Mouse (Mus musculus) lung, embryonic 14.5 days (tissue): Measurements from ENCODE around the gene Stac2. TPM values are rescaled to one million over a fixed set of nuclear protein-coding genes. Genes with fewer than 3 reads are reported as not detected.

Experiments
- ATAC-seq: fragments of 200-750 bp; cut with Nextera tagmentation; 2 replicates; pipeline ENCODE4 v1.8.0; 2017; ENCODE audit warnings: mild to moderate bottlenecking, moderate TSS enrichment, moderate library complexity; ENCODE audit not compliant: insufficient read depth
- DNase-seq: peaks from one replicate; pipeline ENCODE4 v3.0.0-alpha.2; 2015
- H3K27ac ChIP-seq: fragments of 300-500 bp; sonication (generic); 2 replicates; pipeline ENCODE4 v1.5.1; 2014; ENCODE audit warnings: low read depth, mild to moderate bottlenecking, moderate library complexity
- H3K27me3 ChIP-seq: fragments of 300-500 bp; sonication (generic); 2 replicates; pipeline ENCODE4 v1.6.1; 2014; ENCODE audit warnings: low read length, control low read depth; ENCODE audit not compliant: insufficient read depth
- H3K36me3 ChIP-seq: fragments of 300-500 bp; sonication (generic); 2 replicates; pipeline ENCODE4 v1.6.1; 2014; ENCODE audit warnings: control low read depth; ENCODE audit not compliant: insufficient read depth
- H3K4me1 ChIP-seq: fragments of 300-500 bp; sonication (generic); 2 replicates; pipeline ENCODE4 v1.6.1; 2014; ENCODE audit warnings: antibody characterized with exemption, control low read depth; ENCODE audit not compliant: insufficient read depth
- H3K4me2 ChIP-seq: fragments of 300-500 bp; sonication (generic); 2 replicates; pipeline ENCODE4 v1.6.1; 2014; ENCODE audit warnings: mild to moderate bottlenecking
- H3K4me3 ChIP-seq: fragments of 300-500 bp; sonication (generic); 2 replicates; pipeline ENCODE4 v1.5.1; 2014; ENCODE audit warnings: low read depth, low read length
- H3K9ac ChIP-seq: fragments of 300-500 bp; sonication (generic); 2 replicates; pipeline ENCODE4 v1.6.1; 2014
- H3K9me3 ChIP-seq: fragments of 300-500 bp; sonication (generic); 2 replicates; pipeline ENCODE4 v1.6.1; 2016; ENCODE audit warnings: low read depth, low read length, control low read depth
- CTCF ChIP-seq: IDR thresholded peaks from 2 replicates; pipeline ENCODE4 v1.5.1; 2016; ENCODE audit warnings: antibody characterized with exemption, low read depth
- WGBS: fragments of 180-500 bp; shearing (Covaris S2); extraction: QIAGEN DNeasy Blood & Tissue Kit; methylation state at CpG from one replicate; pipeline ENCODE4 v1.1.7; 2014; 5-methylcytosine and 5-hydroxymethylcytosine counted together
- polyA plus RNA-seq: library from polyadenylated mRNA; unstranded; fragments of >200 nt; fragmentation: Nextera tagmentation; extraction: Ambion mirVana; gene quantifications from 2 replicates; pipeline ENCODE4 v1.2.1, GENCODE M21; 2014

Stac2 gene
- polyA plus RNA-seq, 1 experiment from 2014 or later = 0.05 TPM

GRCm38 (mm10) chr11:98000378-98001140 is 52.7 kb downstream of the Stac2 start:
- TF ChIP-seq CTCF = no peak

GRCm38 (mm10) chr11:97999748-98000147 is 53.5 kb downstream of the Stac2 start:
- Histone ChIP-seq H3K27me3 (peaks cover 16% of the 10 kb centered on the region; the same call in 1 of the 2 replicates), H3K4me1 (0 out of 2 replicates have a peak, but pooled peaks cover 2% of the 10 kb centered on the region), H3K27ac (no peak overlapping the region), H3K36me3 (peaks cover 9% of the 10 kb centered on the region; the same call in 1 of the 2 replicates), H3K4me2 (no peak overlapping the region), H3K4me3 (no peak overlapping the region), H3K9me3 (no peaks in the 10 kb centered on the region), H3K9ac (no peak overlapping the region)
- DNase-seq = no peak
- no peak for ATAC-seq
- TF ChIP-seq CTCF = no peak
- WGBS = 51% methylated on average over 5 of the region's 5 CpGs

More at GRCm38 (mm10) chr11:98000378-98001140, 52.7 kb downstream of the Stac2 start:
- WGBS = 12% methylated on average over 7 of the region's 7 CpGs
- ATAC-seq = no peak
- peaks cover 16% of the 10 kb centered on the region; the same call in 1 of the 2 replicates for H3K27me3 ChIP-seq
- peaks cover 15% of the 10 kb centered on the region; the same call in 1 of the 2 replicates for H3K36me3 ChIP-seq
- H3K9ac ChIP-seq = no peak overlapping the region
- H3K9me3 ChIP-seq = no peaks in the 10 kb centered on the region
- no peaks in the 10 kb centered on the region for H3K4me1 ChIP-seq
- H3K4me2 ChIP-seq = no peak overlapping the region
- H3K27ac ChIP-seq = no peak overlapping the region
- no peak for DNase-seq
- no peak overlapping the region for H3K4me3 ChIP-seq

- no peak for TF ChIP-seq CTCF
- DNase-seq = no peak
- WGBS = 47% methylated on average over 7 of the region's 7 CpGs
- no peak for ATAC-seq
- Histone ChIP-seq H3K36me3 (0 out of 2 replicates have a peak, but pooled peaks cover 2% of the 10 kb centered on the region), H3K9me3 (no peaks in the 10 kb centered on the region), H3K4me3 (no peak overlapping the region), H3K9ac (no peak overlapping the region), H3K27ac (no peak overlapping the region), H3K27me3 (peaks cover 16% of the 10 kb centered on the region; the same call in 1 of the 2 replicates), H3K4me2 (no peak overlapping the region), H3K4me1 (0 out of 2 replicates have a peak, but pooled peaks cover 9% of the 10 kb centered on the region)
Measured at GRCm38 (mm10) chr11:97998898-97999608, 54.2 kb downstream of the Stac2 start.

GRCm38 (mm10) chr11:97998074-97998793 is 55.0 kb downstream of the Stac2 start:
- TF ChIP-seq CTCF = no peak
- WGBS = 73% methylated on average over 11 of the region's 11 CpGs

GRCm38 (mm10) chr11:97997387-97997960 is 55.8 kb downstream of the Stac2 start:
- 74% methylated on average over 8 of the region's 8 CpGs for WGBS
- no peak for DNase-seq
- no peak overlapping the region for H3K9ac ChIP-seq
- no peak for ATAC-seq
- no peak overlapping the region for H3K4me3 ChIP-seq
- no peaks in the 10 kb centered on the region for H3K9me3 ChIP-seq
- H3K27ac ChIP-seq = no peak overlapping the region
- H3K4me1 ChIP-seq = 0 out of 2 replicates have a peak, but pooled peaks cover 9% of the 10 kb centered on the region
- peaks cover 16% of the 10 kb centered on the region; the same call in 1 of the 2 replicates for H3K27me3 ChIP-seq
- TF ChIP-seq CTCF = no peak
- no peak overlapping the region for H3K4me2 ChIP-seq
- H3K36me3 ChIP-seq = no peaks in the 10 kb centered on the region

More at GRCm38 (mm10) chr11:97998074-97998793, 55.0 kb downstream of the Stac2 start:
- Histone ChIP-seq H3K4me2 (no peak overlapping the region), H3K9ac (no peak overlapping the region), H3K27me3 (peaks cover 16% of the 10 kb centered on the region; the same call in 1 of the 2 replicates), H3K36me3 (no peaks in the 10 kb centered on the region), H3K9me3 (no peaks in the 10 kb centered on the region), H3K4me3 (no peak overlapping the region), H3K27ac (no peak overlapping the region), H3K4me1 (0 out of 2 replicates have a peak, but pooled peaks cover 9% of the 10 kb centered on the region)
- ATAC-seq (no peak), DNase-seq (no peak)

- Histone ChIP-seq H3K27me3 (peaks cover 9% of the 10 kb centered on the region; the same call in 1 of the 2 replicates), H3K4me2 (no peak overlapping the region), H3K27ac (no peak overlapping the region), H3K4me1 (0 out of 2 replicates have a peak, but pooled peaks cover 9% of the 10 kb centered on the region), H3K9ac (no peak overlapping the region), H3K36me3 (no peaks in the 10 kb centered on the region), H3K9me3 (no peaks in the 10 kb centered on the region), H3K4me3 (no peak overlapping the region)
- 62% methylated on average over 1 of the region's 1 CpGs for WGBS
- TF ChIP-seq CTCF = no peak
- no peak for ATAC-seq
- no peak for DNase-seq
Measured at GRCm38 (mm10) chr11:97996691-97997090, 56.6 kb downstream of the Stac2 start.
